Mouse (Mus musculus): ENCODE data around the gene Iqce. TPM values are rescaled to one million over a fixed set of nuclear protein-coding genes. Genes with fewer than 3 reads are reported as not detected.

The Iqce gene
- total and polyA plus RNA-seq, 3 experiments, result 6.4 to 21.2 TPM; not detected in 1

- TF ChIP-seq USF1 (IDR thresholded peaks at IDR 0.05; ENCODE audit: low read depth, low read length), result no peak
- TF ChIP-seq MEF2A (IDR thresholded peaks at IDR 0.05; ENCODE audit: extremely low read depth, insufficient replicate concordance, low read depth, low read length, poor library complexity, severe bottlenecking), result no peak
- TF ChIP-seq GABPA (IDR thresholded peaks at IDR 0.05; ENCODE audit: low read depth, low read length), result no peak
- peak; percentile 74 to 80 (median 77) for TF ChIP-seq CTCF (IDR thresholded peaks at IDR 0.05 in 2 of 3, conservative IDR thresholded peaks at IDR 0.05 in 1 of 3; ENCODE audit: control insufficient read depth in 1 of 3, insufficient read depth in 1 of 3, low read depth in 2 of 3, low read length in 3 of 3, poor library complexity in 1 of 3, severe bottlenecking in 1 of 3)
- TF ChIP-seq RAD21 (IDR thresholded peaks at IDR 0.05; ENCODE audit: low read depth, low read length), result peak; percentile 73
- peak; percentile 85 for TF ChIP-seq SMC3 (IDR thresholded peaks at IDR 0.05; ENCODE audit: low read depth, low read length)
- TF ChIP-seq ZC3H11A (IDR thresholded peaks at IDR 0.05; ENCODE audit: low read depth, low read length), result peak; percentile 84
- no peak for TF ChIP-seq USF2 (IDR thresholded peaks at IDR 0.05; ENCODE audit: borderline replicate concordance in 1 of 2, insufficient read depth in 1 of 2, low read depth in 1 of 2, low read length in 2 of 2)
- TF ChIP-seq POLR2AphosphoS2 (IDR thresholded peaks at IDR 0.05; ENCODE audit: low read length), result no peak
- no peak for TF ChIP-seq MYC (IDR thresholded peaks at IDR 0.05; ENCODE audit: low read depth, low read length)
- Histone ChIP-seq H3K27ac (ENCODE audit: control insufficient read depth, low read depth, low read length) (no peak overlapping the region), H3K36me3 (ENCODE audit: control insufficient read depth in 1 of 2, insufficient read depth in 2 of 2, low read length in 2 of 2) (no peaks in the 10 kb centered on the region), H3K4me1 (ENCODE audit: control insufficient read depth in 1 of 2, insufficient read depth in 2 of 2, low read length in 2 of 2) (no peaks in the 10 kb centered on the region), H3K9ac (ENCODE audit: control insufficient read depth, low read depth, low read length, poor library complexity, severe bottlenecking) (no peak overlapping the region), H3K4me3 (ENCODE audit: control insufficient read depth in 1 of 2, insufficient read depth in 1 of 2, low read depth in 2 of 2, low read length in 2 of 2) (no peak overlapping the region), H3K79me2 (ENCODE audit: control insufficient read depth, insufficient read depth, low read length, poor library complexity) (no peaks in the 10 kb centered on the region), H3K27me3 (ENCODE audit: control insufficient read depth in 1 of 2, insufficient read depth in 2 of 2, low read length in 2 of 2) (no peaks in the 10 kb centered on the region), H3K9me3 (replicated peaks; ENCODE audit: insufficient read depth, low read length) (no peaks in the 10 kb centered on the region)
- DNase-seq (ENCODE audit: low read depth, low spot score), result peak; percentile 48
These were observed 73.2 kb downstream of the Iqce start for GRCm38 (mm10) chr5:140628995-140629394.

GRCm38 (mm10) chr5:140627580-140627979 is 74.6 kb downstream of the Iqce start:
- H3K4me1 ChIP-seq (ENCODE audit: control insufficient read depth in 1 of 2, insufficient read depth in 2 of 2, low read length in 2 of 2), result no peaks in the 10 kb centered on the region
- H3K4me3 ChIP-seq (ENCODE audit: control insufficient read depth in 1 of 2, insufficient read depth in 1 of 2, low read depth in 2 of 2, low read length in 2 of 2), result no peak overlapping the region
- no peaks in the 10 kb centered on the region for H3K79me2 ChIP-seq (ENCODE audit: control insufficient read depth, insufficient read depth, low read length, poor library complexity)
- H3K36me3 ChIP-seq (ENCODE audit: control insufficient read depth in 1 of 2, insufficient read depth in 2 of 2, low read length in 2 of 2), result no peaks in the 10 kb centered on the region
- no peaks in the 10 kb centered on the region for H3K9me3 ChIP-seq (replicated peaks; ENCODE audit: insufficient read depth, low read length)
- H3K27me3 ChIP-seq (ENCODE audit: control insufficient read depth in 1 of 2, insufficient read depth in 2 of 2, low read length in 2 of 2), result no peaks in the 10 kb centered on the region
- no peak overlapping the region for H3K9ac ChIP-seq (ENCODE audit: control insufficient read depth, low read depth, low read length, poor library complexity, severe bottlenecking)
- H3K27ac ChIP-seq (ENCODE audit: control insufficient read depth, low read depth, low read length), result no peak overlapping the region
- no peak for DNase-seq (ENCODE audit: low read depth, low spot score)
- TF ChIP-seq CTCF (IDR thresholded peaks at IDR 0.05 in 2 of 3, conservative IDR thresholded peaks at IDR 0.05 in 1 of 3; ENCODE audit: control insufficient read depth in 1 of 3, insufficient read depth in 1 of 3, low read depth in 2 of 3, low read length in 3 of 3, poor library complexity in 1 of 3, severe bottlenecking in 1 of 3) (peak; percentile 41 to 56 (median 49)), RCOR1 (IDR thresholded peaks at IDR 0.05; ENCODE audit: low read depth, low read length) (no peak), UBTF (IDR thresholded peaks at IDR 0.05; ENCODE audit: borderline replicate concordance, insufficient read depth, low read depth, low read length) (no peak)

- no peaks in the 10 kb centered on the region for H3K4me1 ChIP-seq (ENCODE audit: control insufficient read depth in 1 of 2, insufficient read depth in 2 of 2, low read length in 2 of 2)
- H3K27me3 ChIP-seq (ENCODE audit: control insufficient read depth in 1 of 2, insufficient read depth in 2 of 2, low read length in 2 of 2), result no peaks in the 10 kb centered on the region
- no peak for DNase-seq (ENCODE audit: low read depth, low spot score)
- H3K36me3 ChIP-seq (ENCODE audit: control insufficient read depth in 1 of 2, insufficient read depth in 2 of 2, low read length in 2 of 2), result no peaks in the 10 kb centered on the region
- no peak for TF ChIP-seq ZC3H11A (IDR thresholded peaks at IDR 0.05; ENCODE audit: low read depth, low read length)
- no peak for TF ChIP-seq MAFK (IDR thresholded peaks at IDR 0.05; ENCODE audit: borderline replicate concordance, low read depth, low read length)
- TF ChIP-seq RAD21 (IDR thresholded peaks at IDR 0.05; ENCODE audit: low read depth, low read length), result no peak
- no peak for TF ChIP-seq TCF12 (IDR thresholded peaks at IDR 0.05; ENCODE audit: low read depth, low read length)
- no peak for TF ChIP-seq HCFC1 (IDR thresholded peaks at IDR 0.05; ENCODE audit: low read depth, low read length)
- TF ChIP-seq SMC3 (IDR thresholded peaks at IDR 0.05; ENCODE audit: low read depth, low read length), result no peak
- TF ChIP-seq NELFE (IDR thresholded peaks at IDR 0.05; ENCODE audit: low read depth, low read length), result no peak
- no peak for TF ChIP-seq MAZ (IDR thresholded peaks at IDR 0.05; ENCODE audit: low read depth, low read length)
- TF ChIP-seq NRF1 (IDR thresholded peaks at IDR 0.05; ENCODE audit: insufficient read depth, low read depth, low read length, poor library complexity, severe bottlenecking), result no peak
- TF ChIP-seq BHLHE40 (IDR thresholded peaks at IDR 0.05; ENCODE audit: borderline replicate concordance, low read depth, low read length), result no peak
- no peak for TF ChIP-seq KAT2A (conservative IDR thresholded peaks at IDR 0.05; ENCODE audit: low read depth, low read length)
- TF ChIP-seq USF2 (IDR thresholded peaks at IDR 0.05; ENCODE audit: borderline replicate concordance in 1 of 2, insufficient read depth in 1 of 2, low read depth in 1 of 2, low read length in 2 of 2), result no peak
- no peak for TF ChIP-seq MXI1 (IDR thresholded peaks at IDR 0.05; ENCODE audit: low read depth, low read length)
- no peak overlapping the region for H3K9ac ChIP-seq (ENCODE audit: control insufficient read depth, low read depth, low read length, poor library complexity, severe bottlenecking)
- H3K27ac ChIP-seq (ENCODE audit: control insufficient read depth, low read depth, low read length), result no peak overlapping the region
- no peaks in the 10 kb centered on the region for H3K79me2 ChIP-seq (ENCODE audit: control insufficient read depth, insufficient read depth, low read length, poor library complexity)
- no peaks in the 10 kb centered on the region for H3K9me3 ChIP-seq (replicated peaks; ENCODE audit: insufficient read depth, low read length)
- no peak overlapping the region for H3K4me3 ChIP-seq (ENCODE audit: control insufficient read depth in 1 of 2, insufficient read depth in 1 of 2, low read depth in 2 of 2, low read length in 2 of 2)
These were observed 77.2 kb downstream of the Iqce start for GRCm38 (mm10) chr5:140624961-140625360.

Data from MEL (cell line).